Mouse (Mus musculus) cerebellum, adult (tissue): ENCODE results near the gene Tbc1d10a.
A peak's percentile ranks its signal among the peaks of the same experiment; 100 is the strongest.

Experiments used
- ATAC-seq: cut with Nextera tagmentation; 2 replicates; pipeline ENCODE4 v1.9.2; 2017; ENCODE audit warnings: mild to moderate bottlenecking, moderate library complexity, mixed read lengths; ENCODE audit not compliant: insufficient number of reproducible peaks, low FRiP score, low TSS enrichment

The Tbc1d10a gene

DNA sequence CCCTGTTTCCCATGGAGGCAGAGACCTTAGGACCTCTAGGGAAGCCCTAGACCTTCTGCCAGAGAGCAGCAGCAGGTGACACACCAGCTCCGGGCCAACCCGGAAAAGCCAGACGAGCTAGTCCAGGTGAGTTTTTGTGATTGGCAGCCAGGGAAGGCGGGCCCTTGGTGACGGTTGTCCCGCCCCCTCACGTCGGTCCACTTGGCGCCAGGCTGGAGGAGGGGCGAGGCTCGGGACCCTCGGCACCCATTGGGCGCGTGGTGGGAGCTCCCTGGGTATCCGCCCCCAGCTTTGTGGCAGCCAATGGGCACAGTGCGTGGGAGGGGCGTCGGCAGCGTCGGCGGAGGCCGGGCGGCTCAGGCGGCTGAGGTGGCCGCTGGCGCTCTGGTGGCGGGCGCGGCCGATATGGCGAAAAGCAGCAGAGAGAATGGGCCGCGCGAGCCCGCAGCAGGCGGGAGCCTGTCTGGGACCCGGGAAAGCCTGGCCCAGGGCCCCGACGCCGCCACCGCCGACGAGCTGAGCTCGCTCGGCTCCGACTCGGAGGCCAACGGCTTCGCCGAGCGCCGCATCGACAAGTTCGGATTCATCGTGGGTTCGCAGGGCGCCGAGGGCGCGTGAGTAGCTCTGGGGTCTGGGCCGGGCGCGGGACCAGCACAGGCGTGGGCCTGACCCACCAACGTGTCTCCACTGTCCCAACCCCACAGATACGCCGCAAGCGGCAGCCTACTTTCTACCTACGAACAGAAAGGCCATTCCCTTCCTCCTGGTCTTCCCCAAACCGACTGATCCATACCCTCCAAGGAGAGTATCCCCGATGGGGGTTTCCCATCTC lies at the start of gene Tbc1d10a:
TSS of gene Tbc1d10a (plus strand) at position 304 of the 832 bp plus-strand sequence.
- ATAC-seq, result peak; percentile 98

DNA sequence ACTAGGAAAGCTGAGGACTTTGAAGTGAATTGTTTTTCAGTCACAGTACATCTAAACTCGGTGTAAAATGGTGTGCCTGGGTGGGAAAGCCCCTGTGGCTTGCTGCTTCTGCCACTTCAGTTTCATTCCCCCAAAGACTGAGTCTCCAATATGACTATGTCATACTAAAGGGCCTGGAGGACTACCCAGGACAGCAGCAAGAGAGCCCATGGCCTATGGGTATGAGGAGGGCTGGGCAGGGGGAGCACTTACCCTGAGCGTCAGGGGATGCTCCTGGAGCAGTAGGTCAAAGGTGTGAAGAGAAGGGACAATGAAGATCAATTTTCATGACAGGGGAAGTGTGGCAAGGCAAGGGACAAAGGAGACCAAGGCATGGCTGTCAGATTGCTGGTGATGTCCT lies 47.6 kb upstream of the Tbc1d10a start:
- no peak for ATAC-seq

DNA sequence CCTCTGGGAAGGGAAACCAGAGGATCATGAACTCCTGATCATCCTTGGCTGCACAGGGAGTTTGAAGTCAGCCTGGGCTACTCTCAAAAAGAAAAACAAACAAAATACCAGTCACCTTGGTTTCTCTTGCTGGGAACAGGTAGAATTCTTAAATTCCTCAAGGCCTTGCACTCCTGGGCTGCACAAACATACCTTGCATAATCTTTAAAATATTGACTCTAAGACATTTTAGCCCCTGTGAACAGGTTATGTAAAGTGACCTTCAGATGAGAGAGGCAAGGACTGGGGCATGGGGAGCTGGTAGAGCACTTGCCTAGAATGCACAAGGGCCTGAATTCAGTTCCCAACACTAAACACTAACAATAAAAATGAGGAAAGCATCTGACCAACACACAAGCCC lies 45.1 kb upstream of the Tbc1d10a start:
- no peak for ATAC-seq

DNA sequence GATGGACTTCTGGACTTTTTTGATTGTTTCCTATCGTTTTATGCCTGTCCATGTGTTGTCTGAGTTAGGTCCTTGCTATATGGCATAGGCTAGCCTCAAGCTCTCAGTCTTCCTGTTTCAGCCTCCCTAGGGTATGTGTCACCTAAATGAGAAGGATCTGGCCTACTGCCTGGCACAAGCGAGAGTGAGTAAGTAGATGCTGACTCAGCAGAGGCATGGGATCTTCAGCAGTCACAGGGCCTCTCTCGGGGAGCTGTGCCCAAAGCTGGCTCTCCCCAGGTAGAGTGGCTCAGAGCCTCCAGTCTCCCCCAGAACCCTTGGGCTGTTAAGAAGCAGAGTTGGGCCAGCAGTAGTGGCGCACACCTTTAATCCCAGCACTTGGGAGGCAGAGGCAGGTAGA lies 44.2 kb upstream of the Tbc1d10a start:
- no peak for ATAC-seq

DNA sequence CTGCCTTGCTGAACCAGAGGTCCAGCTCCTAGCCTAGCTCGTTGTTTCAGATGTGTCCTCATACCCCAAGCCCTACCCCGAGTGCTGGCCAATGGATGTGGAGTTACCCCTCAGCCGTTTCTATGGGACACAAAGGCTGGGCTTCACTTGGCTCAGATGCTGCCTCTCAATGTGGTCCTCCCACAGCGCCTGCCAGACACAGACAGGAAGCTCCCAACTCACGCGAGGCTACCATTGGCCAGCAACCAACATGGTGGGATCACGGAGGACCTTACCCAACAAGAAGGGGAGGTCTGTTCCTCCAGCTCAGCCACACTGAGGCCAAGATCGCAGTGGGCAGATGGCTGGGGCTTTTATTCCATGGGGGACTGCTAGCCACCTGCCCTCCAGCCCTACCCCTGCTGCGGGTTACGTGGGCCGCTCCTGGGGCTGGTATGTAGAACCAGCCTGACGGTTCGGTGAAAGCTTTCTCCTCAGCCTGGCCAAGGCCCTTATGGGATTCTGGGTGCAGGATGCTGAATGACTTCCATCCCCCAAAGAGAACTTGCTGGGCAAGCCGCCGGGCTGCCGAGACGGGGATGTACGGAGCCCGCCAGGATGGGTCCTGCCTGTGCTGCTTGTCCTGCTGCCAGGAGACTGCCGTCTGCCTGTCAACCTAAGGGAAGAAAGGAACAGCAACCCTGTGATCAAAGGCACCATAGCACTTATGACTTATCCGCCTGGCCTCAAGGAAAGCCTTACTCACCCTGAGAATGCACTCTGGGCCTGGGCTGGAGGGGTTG lies 43.1 kb upstream of the Tbc1d10a start:
- no peak for ATAC-seq

DNA sequence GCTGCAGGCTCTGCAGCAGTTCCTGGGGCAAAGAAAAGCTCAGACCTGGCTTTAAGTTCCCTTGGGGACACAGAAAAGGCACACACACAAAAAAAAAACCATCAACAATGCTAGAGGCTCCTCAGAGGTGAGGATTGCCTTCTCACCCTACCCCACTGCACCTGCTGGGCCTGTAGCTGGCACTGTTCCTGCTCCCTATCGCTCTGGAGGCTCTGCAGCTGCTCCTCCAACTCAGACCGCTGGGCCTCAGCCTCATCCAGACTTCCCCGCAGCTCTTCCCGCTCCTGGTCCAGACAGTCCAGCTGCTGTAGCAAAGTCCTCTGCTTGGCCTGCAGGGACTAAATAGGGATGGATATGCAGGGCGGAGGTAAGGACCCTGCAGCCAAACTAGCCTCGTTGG lies 40.2 kb upstream of the Tbc1d10a start:
- no peak for ATAC-seq

DNA sequence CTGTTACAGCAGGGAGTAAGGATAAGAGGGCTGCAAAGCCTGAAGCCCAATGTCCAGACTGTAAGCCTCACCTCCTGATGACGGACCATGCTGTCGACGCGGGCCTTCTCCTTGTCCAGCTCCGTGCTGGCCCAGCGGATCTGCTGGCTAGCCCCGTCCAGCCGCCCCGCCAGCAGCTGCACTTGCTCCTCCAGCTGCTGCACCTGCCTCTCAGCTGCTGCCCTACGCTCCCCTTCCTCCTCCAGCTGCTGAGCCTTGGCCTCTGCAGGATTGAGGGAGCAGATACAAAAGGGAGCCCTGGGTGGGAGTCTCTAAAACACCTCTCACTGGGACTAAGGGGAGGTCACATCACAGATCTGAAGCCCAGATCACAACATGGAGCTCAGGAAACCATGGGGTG lies 39.5 kb upstream of the Tbc1d10a start:
- ATAC-seq, result no peak

DNA sequence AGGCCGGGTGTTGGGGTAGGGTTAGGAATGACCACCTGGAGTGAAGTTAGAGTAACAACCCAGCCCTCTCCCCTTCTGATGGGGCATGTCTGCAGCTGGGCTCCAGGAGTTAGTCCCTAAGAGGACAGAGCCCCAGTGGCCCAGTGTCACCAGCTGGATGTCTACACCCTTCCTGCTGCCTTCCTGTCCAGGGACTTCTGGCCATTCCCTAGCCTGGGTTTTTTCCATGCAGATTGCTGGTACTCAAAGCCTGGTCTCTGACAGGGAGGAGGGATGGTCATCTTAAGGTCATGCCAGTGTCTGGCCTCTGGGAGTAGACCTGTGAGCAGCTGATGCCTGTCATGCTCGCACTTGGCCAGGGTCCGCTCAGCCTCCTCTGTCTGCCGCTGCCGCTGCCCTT lies 38.5 kb upstream of the Tbc1d10a start:
- ATAC-seq, result no peak

DNA sequence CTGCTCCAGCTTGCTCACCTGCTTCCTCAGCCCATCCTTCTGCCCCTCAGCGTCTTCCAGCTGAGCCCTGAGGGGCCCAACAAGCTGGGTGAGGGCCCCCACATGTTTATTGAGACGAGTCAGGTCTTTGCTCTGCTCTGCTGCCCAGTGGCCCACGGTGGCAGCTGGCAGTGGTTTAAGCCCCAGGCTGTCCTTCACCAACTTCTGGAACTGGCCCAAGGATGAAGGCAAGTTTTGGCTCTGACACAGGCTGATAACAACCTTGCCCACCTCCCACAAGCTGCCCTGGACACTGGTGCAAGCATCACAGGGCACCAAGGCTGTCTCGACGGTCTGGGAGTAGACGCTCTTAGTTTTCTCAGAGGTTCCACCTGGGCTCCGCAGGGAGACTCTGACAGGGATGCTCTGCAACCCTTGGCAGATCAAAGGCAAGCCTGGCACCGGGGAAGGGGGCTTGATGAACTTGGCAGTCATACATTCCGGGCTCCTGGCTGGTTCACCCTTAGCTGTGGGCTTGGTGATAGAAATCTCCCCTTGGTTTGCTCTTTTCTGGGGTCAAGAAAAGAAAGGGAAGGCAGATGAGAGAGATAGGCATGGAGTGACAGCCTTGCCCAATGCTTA lies 37.9 kb upstream of the Tbc1d10a start:
- ATAC-seq, result no peak

DNA sequence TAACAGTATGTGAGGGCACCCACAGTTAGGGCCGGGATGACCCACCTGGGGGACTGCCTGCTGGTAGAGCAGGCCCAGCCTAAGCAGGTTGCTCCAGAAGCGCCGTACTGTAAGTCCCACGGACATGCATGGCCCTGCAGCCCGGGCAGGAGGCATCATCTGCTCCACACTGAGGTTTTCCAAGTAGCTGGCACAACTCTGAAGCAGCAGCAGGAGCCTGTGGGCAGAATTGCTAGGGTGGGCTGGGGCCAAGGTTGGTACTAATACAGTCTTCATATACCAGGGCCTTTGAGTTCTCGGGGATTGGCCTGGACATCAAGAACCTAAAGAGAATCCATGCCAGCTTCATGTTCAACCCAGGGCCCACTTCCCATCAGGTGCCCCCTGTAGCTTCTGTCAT lies 36.7 kb upstream of the Tbc1d10a start:
- ATAC-seq, result no peak

DNA sequence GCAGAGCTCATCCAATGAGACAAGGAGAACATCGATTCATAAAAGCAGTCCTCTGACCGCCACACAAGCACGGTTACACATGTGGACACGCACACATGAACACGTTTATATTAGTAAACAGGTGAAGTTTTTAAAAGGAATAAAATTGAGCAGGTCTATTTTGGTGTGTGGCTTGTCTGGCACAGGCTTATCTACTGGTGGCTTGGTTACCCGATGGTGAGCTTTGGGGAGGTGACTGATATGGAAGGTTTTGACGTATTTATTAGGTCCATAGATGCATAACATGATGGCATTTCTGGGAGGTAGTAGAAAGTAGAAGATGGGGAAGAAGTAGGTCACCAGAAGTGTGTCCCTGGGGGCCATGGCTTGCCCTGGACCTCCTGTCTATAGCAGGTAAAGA lies 32.9 kb upstream of the Tbc1d10a start:
- ATAC-seq, result no peak

DNA sequence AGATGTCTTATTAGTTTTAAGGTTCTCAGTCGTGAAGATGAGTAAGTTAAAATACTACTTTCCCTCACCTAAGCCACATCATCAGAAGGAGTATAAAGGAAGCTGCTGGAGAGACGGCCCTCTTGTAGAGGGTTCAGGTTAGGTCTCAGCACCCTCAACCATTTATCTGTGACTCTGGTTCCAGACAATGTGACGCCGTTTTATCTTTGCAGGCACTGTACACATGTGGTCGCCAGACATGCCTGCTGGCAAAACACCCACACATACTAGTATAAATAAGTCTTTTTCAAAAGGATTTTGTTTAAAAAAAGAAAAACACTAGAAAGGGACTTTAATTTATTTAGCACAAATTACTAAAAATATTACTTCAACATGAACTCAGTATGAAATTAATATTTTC lies 30.9 kb upstream of the Tbc1d10a start:
- no peak for ATAC-seq

DNA sequence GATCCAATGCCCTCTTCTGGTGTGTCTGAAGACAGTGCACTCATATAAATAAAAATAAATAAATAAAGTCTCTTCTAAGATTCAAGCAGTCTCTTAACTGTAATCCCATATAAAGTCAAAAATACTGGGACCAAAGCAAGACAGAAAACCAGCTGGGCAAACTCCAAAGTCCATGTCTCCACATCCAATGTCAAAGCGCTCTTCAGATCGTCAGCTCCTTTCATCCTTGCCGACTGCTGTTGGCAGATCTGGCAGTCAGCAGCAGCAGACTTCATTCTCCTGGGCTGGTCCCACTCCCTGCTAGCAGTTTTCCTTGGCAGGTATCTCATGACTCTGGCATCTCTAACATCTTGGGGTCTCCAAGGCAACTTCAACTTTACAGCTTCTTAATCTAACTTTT lies 27.9 kb upstream of the Tbc1d10a start:
- ATAC-seq, result no peak

DNA sequence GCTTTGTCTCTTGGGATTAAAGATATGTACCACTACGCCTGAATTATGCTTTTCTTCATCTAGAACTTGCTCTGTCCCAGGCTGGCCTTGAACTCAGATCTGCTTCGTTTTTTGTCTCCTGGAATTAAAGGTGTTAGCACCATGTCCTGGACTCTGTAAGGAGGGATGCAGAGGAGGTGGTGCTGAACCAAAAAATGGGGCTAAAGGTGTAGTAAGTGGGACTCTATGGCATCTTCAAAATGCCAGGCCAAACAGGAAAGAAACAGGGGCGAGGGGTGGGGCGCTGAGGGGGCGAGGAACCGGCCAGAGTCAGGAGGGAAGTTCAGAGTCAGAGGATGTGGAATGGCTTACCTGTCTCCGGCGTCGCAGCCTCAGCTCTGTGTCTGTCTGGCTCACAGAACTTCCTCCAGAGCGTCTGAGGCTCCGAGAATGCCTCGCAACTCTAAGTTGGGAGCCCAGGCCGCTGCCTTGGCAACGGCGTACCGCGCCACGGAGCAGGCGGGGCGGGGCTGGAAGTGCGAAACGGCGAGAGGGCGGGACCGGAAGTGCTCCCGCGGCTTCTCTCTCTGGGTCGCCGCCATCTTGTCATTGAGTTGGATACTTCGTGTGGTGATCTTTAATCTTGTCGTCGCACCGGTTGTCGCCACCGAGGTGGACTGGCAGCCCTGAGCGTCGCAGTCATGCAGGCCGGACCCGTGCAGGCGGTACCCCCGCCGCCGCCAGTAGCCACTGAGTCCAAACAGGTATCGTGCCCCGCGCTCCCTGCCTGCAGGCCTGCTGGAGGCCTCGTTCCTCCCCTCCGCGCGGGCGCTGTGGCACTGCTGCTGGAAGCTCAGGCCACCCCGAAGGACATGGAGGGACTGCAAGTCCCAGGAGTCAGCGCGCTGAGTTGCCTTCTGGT lies 26.5 kb upstream of the Tbc1d10a start, which contains the start of the genes Ccdc157 and Sf3a1:
TSS of gene Ccdc157 (minus strand) at position 486 of the 901 bp plus-strand sequence.
TSS of gene Sf3a1 (plus strand) at position 543 of the 901 bp plus-strand sequence.
- peak; percentile 94 for ATAC-seq

DNA sequence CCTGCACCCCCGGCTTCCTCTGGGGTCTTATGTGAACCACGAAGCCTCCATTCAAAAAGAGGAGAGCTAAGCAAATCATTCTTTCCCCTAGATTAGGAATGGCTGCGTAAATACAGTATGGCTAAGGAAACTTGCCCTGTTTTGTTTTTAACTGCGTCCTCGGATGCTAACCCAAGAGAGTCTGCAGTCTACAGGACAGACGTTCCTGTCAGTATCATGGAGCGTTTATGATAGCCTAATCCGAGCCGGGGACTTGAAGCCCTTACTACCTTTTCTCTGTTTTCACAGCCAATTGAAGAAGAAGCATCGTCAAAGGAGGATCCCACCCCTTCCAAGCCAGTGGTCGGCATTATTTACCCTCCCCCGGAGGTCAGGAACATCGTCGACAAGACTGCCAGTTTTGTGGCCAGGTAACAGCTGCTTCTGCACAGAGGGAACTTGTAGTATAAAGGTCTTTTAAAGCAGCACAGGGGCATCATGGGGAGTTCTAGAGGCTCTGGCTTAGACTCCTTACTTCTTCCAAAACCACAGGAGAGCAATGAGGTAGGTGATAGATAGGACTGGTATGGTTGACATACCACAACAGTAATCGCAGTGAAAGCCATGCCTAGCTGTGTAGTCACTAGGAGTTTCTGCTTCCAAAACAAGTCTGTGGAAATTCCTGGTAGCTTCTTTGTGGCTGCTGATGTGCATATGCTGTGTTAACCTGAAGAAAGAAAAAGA lies 25.7 kb upstream of the Tbc1d10a start:
- ATAC-seq, result no peak

DNA sequence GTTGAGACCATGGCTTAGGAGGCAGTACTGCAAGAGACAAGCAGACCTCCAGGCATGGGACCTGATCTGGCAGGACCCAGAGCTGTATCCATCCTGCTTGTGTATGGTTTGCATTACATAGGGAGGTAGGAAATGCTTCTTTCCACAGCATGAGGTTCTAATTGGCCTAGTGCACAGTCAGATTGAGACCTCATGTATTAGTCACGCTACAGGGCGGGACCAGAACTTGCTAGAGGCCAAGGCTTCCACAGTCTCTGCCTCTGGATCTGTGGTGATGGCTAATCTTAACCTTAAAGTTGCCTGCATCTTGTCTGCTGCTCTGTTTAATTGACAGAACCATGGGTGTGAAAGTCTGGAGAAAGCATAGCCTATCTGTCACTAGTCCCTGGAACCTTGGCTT lies 21.9 kb upstream of the Tbc1d10a start:
- no peak for ATAC-seq

DNA sequence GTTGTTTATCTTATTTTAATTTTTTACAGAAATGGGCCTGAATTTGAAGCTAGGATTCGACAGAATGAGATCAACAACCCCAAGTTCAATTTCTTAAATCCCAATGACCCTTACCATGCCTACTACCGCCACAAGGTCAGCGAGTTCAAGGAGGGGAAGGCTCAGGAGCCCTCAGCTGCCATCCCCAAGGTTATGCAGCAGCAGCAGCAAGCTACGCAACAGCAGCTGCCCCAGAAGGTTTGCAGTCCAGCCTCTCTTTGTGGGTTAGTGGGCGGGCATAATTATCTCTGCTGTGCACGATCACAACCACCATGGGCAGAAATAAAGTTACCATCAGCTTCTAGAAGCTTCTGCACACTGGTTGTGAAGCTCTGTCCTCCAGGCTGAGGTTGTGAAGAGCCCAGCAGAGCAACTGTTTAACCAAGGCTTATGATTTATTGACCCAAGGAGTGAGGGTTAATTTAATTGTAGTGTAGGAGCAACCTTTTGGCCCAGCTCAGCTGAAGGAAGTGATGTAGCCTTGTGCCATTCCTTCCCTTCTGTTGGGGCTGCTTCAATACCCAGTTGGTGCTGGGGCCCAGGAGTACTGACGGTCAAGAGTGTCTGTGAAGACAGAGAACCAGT lies 20.0 kb upstream of the Tbc1d10a start:
- ATAC-seq, result no peak

DNA sequence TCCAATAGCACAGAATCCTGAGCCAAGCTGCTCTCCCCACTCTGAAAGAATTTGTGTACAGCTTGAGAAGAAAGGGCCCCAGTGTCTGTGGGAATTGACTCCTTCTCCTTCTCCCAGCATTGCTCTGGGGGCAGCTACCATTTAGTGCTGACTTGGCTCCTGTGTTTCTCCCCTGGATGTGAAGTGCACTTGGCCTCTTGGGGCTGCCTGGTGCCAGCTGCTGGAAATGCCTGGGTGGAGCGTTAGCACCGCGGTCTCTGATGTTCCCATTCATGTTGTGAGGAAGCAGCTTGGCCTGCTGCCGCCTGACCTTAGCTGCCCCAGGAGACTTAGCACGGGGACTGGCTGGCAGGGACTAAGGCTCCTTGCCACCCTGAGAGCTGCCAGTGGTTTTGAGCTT lies 12.0 kb upstream of the Tbc1d10a start:
- ATAC-seq, result no peak

DNA sequence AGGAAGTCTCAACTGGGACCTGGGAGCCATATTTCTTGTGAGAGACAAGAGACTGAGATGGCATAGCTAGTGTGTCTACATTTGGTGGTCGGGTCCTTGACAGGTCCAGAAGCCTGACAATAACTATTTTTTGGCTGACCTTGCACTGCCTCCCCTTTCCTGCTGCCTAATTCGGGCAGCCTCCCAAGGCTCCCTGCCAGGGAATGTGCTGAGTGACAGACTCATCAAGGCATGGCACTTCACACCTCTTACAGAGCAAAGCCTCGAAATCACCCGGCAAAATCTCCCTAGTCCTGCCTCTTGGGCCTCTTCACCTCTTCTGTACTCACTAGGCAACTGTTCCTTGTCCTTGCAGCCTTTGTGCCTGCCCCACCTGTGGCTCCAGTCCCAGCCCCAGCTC lies 8.9 kb upstream of the Tbc1d10a start:
- ATAC-seq, result no peak
